25 mouse cellular contexts compared by ENCODE assay signal in genomic region chrX:94773876-94774275, GRCm38 (mm10).
"Had no signal": no experiment of that assay in that cellular context is flagged by ENCODE, and none has a peak within 500 bp of the region (broad histone marks: within the 10 kb centered on the region; RNA-seq: fewer than 3 reads in every experiment).

No protein-coding gene starts in this region.

- H3K4me2 ChIP-seq: heart, embryonic 12.5 days; hindbrain, embryonic 12.5 days; hindbrain, embryonic 14.5 days; limb, embryonic 13.5 days; limb, embryonic 15.5 days; liver, embryonic 12.5 days had no signal

- H3K9me3 ChIP-seq: heart, embryonic 10.5 days; hindbrain, embryonic 10.5 days; hindbrain, embryonic 12.5 days; limb, embryonic 13.5 days; limb, embryonic 15.5 days; liver, embryonic 12.5 days had no signal

- H3K4me1 ChIP-seq: heart, embryonic 10.5 days; heart, embryonic 12.5 days; hindbrain, embryonic 10.5 days; hindbrain, embryonic 12.5 days; limb, embryonic 13.5 days; limb, embryonic 15.5 days; liver, embryonic 12.5 days had no signal

- H3K9ac ChIP-seq: heart, embryonic 12.5 days; hindbrain, embryonic 12.5 days; hindbrain, embryonic 14.5 days; limb, embryonic 13.5 days; limb, embryonic 15.5 days; liver, embryonic 12.5 days; liver, embryonic 14.5 days had no signal

- ATAC-seq: hindbrain, embryonic 16.5 days; inflammation-experienced regulatory T-cells, adult 6 months; intestine, embryonic 16.5 days; liver, embryonic 12.5 days had no signal

- H3K27ac ChIP-seq: gastrocnemius, adult 2 months; heart, embryonic 10.5 days; hindbrain, embryonic 10.5 days; hindbrain, embryonic 12.5 days; hindbrain, embryonic 14.5 days; limb, embryonic 13.5 days; limb, embryonic 15.5 days; liver, embryonic 12.5 days; liver, embryonic 14.5 days had no signal

- H3K4me3 ChIP-seq: gastrocnemius, adult 2 months; heart, embryonic 10.5 days; heart, embryonic 12.5 days; hindbrain, embryonic 10.5 days; hindbrain, embryonic 12.5 days; limb, embryonic 13.5 days; limb, embryonic 15.5 days; liver, embryonic 12.5 days had no signal

- H3K27me3 ChIP-seq: heart, embryonic 12.5 days; hindbrain, embryonic 12.5 days; limb, embryonic 13.5 days; limb, embryonic 15.5 days; liver, embryonic 12.5 days had no signal

- H3K36me3 ChIP-seq: heart, embryonic 10.5 days; heart, embryonic 12.5 days; hindbrain, embryonic 10.5 days; hindbrain, embryonic 12.5 days; limb, embryonic 13.5 days; limb, embryonic 15.5 days; liver, embryonic 12.5 days had no signal

- DNase-seq: gastrocnemius, adult 2 months; gastrocnemius, postnatal 10 days; gastrocnemius, postnatal 25 days; heart, adult 18-20 months; heart, postnatal 10 days; heart, postnatal 4 days; kidney, adult 18-20 months; kidney, adult 8-10 months; kidney, postnatal 10 days; kidney, postnatal 25 days; layer of hippocampus, adult 9-11 months; layer of hippocampus, postnatal 36 days; left cerebral cortex, postnatal 4 days had no signal
